Comparison of ENCODE assay signal across 27 mouse cellular contexts in genomic region chr6:52920719-52921118, GRCm38 (mm10).
DNase-seq lines count a peak whose midpoint lies in the region; ATAC-seq lines count a peak whose summit lies in the region.
"Had no signal": no experiment of that assay in that cellular context is flagged by ENCODE, and none has a peak within 500 bp of the region (broad histone marks: within the 10 kb centered on the region; RNA-seq: fewer than 3 reads in every experiment).

No protein-coding gene starts in this region.

- no peak for DNase-seq in limb, embryonic 10.5 days (ENCODE audit: low spot score)
- no peak for DNase-seq in frontal cortex, adult 2 months (ENCODE audit: extremely low spot score in 1 of 2, low spot score in 1 of 2)
- DNase-seq in kidney, postnatal 10 days: no peak
- DNase-seq: adrenal gland, postnatal 10 days; adrenal gland, postnatal 36 days; B cell, adult 2 months; cerebellum, adult 11 months; cerebellum, adult 2 months; cerebellum, adult 9-11 months; cerebellum, postnatal 25 days; embryo, embryonic 11 days; gastrocnemius, adult 2 months; gastrocnemius, postnatal 14 days; heart, adult 2 months had no signal

- 0 out of 2 replicates have a peak overlapping the region, but pooled peaks have one; percentile 35 for H3K9ac ChIP-seq in limb, embryonic 13.5 days
- H3K9ac ChIP-seq: forebrain, embryonic 13.5 days; hindbrain, embryonic 12.5 days; hindbrain, embryonic 15.5 days had no signal

- no peaks in the 10 kb centered on the region for H3K36me3 ChIP-seq in limb, embryonic 13.5 days
- H3K36me3 ChIP-seq in limb, embryonic 10.5 days: no peaks in the 10 kb centered on the region
- H3K36me3 ChIP-seq: forebrain, embryonic 10.5 days; G1E; heart, embryonic 10.5 days; hindbrain, embryonic 12.5 days; hindbrain, embryonic 15.5 days had no signal

- H3K27ac ChIP-seq in limb, embryonic 13.5 days: no peak overlapping the region; the same call in 1 of the 2 replicates
- no peak overlapping the region for H3K27ac ChIP-seq in limb, embryonic 10.5 days
- H3K27ac ChIP-seq: forebrain, embryonic 10.5 days; forebrain, embryonic 13.5 days; gastrocnemius, adult 2 months; heart, adult 2 months; heart, embryonic 10.5 days; hindbrain, embryonic 12.5 days; hindbrain, embryonic 15.5 days had no signal

- H3K4me3 ChIP-seq in limb, embryonic 13.5 days: no peak overlapping the region
- no peak overlapping the region for H3K4me3 ChIP-seq in limb, embryonic 10.5 days
- H3K4me3 ChIP-seq: forebrain, embryonic 10.5 days; forebrain, embryonic 13.5 days; gastrocnemius, adult 2 months; heart, adult 2 months; heart, embryonic 10.5 days; hindbrain, embryonic 12.5 days; hindbrain, embryonic 15.5 days had no signal

- no peaks in the 10 kb centered on the region for H3K9me3 ChIP-seq in limb, embryonic 13.5 days
- no peaks in the 10 kb centered on the region for H3K9me3 ChIP-seq in limb, embryonic 10.5 days (replicated peaks)
- H3K9me3 ChIP-seq: forebrain, embryonic 10.5 days; forebrain, embryonic 13.5 days; G1E; heart, embryonic 10.5 days; hindbrain, embryonic 12.5 days; hindbrain, embryonic 15.5 days had no signal

- 0 out of 2 replicates have a peak, but pooled peaks cover 6% of the 10 kb centered on the region for H3K27me3 ChIP-seq in limb, embryonic 13.5 days
- peaks cover 52% of the 10 kb centered on the region for H3K27me3 ChIP-seq in limb, embryonic 10.5 days (ENCODE audit: low read depth, poor library complexity, severe bottlenecking)
- H3K27me3 ChIP-seq: CH12.LX; hindbrain, embryonic 12.5 days; hindbrain, embryonic 15.5 days; Patski had no signal

- H3K4me2 ChIP-seq in limb, embryonic 13.5 days (replicated peaks): no peak overlapping the region
- H3K4me2 ChIP-seq: forebrain, embryonic 13.5 days; hindbrain, embryonic 12.5 days; hindbrain, embryonic 15.5 days had no signal

- 82% methylated on average over 6 of the region's 6 CpGs for WGBS in limb, embryonic 13.5 days
- 89% methylated on average over 6 of the region's 6 CpGs for WGBS in limb, embryonic 10.5 days

- ATAC-seq in limb, embryonic 13.5 days (ENCODE audit: low FRiP score, low read depth): no peak
- ATAC-seq in common myeloid progenitor, adult 5-6 weeks (replicated peaks; ENCODE audit: low read depth, poor library complexity, severe bottlenecking): peak; percentile 30; the same call in 1 of the 2 replicates
- peak; percentile 67 for ATAC-seq in megakaryocyte, adult 5-6 weeks (ENCODE audit: poor library complexity, severe bottlenecking)
- ATAC-seq in monocyte, adult 5-6 weeks (replicated peaks; ENCODE audit: insufficient number of reproducible peaks, low FRiP score, low TSS enrichment, poor library complexity, severe bottlenecking): peak; percentile 44; the same call in 1 of the 2 replicates
- ATAC-seq: forebrain, embryonic 13.5 days; forebrain, embryonic 16.5 days; Patski had no signal

- peaks cover 36% of the 10 kb centered on the region for H3K4me1 ChIP-seq in limb, embryonic 13.5 days
- peaks cover 19% of the 10 kb centered on the region for H3K4me1 ChIP-seq in limb, embryonic 10.5 days
- H3K4me1 ChIP-seq: forebrain, embryonic 10.5 days; heart, embryonic 10.5 days; hindbrain, embryonic 15.5 days had no signal
